Mouse (Mus musculus) heart, postnatal 36 days (tissue): ENCODE measurements around the gene Entpd1. TPM values are rescaled to one million over a fixed set of nuclear protein-coding genes. Genes with fewer than 3 reads are reported as not detected.
"Not testable (repeated sequence)": the region's sequence is repeated elsewhere in the genome, so short reads cannot be mapped to it uniquely, and the experiment has no call there.

Experiments
- DNase-seq, 2 experiments: peaks; one replicate each; pipeline ENCODE4 v3.0.0; 2021 to 2022
- intact Hi-C: fragments of 180-260 bp; cut with DNase I; formaldehyde crosslinking; loops from one replicate; pipeline ENCODE4 v1.15.1; 2025
- total RNA-seq, 2 experiments: library from RNA; stranded (reverse); gene quantifications; 2 replicates each; pipeline ENCODE4 v1.2.3; 2021

Gene Entpd1
- total RNA-seq, 2 experiments from 2014 or later: 25.0 to 33.2 TPM

- DNase-seq: not testable (repeated sequence)
Measured at GRCm38 (mm10) chr19:40621616-40622015, 9.4 kb downstream of the Entpd1 start.

GRCm38 (mm10) chr19:40625935-40626334 lies 13.8 kb downstream of the Entpd1 start:
- intact Hi-C loops: loop anchor here (5.0 kb wide), 1 partner anchor 36 kb away; no protein-coding TSS in a partner anchor
- DNase-seq: no peak

More at GRCm38 (mm10) chr19:40621616-40622015, 9.4 kb downstream of the Entpd1 start:
- intact Hi-C loops: not testable (repeated sequence)

GRCm38 (mm10) chr19:40628950-40629349 lies 16.8 kb downstream of the Entpd1 start:
- intact Hi-C loops: loop anchor here (5.0 kb wide), 1 partner anchor 33 kb away; no protein-coding TSS in a partner anchor
- no peak for DNase-seq

GRCm38 (mm10) chr19:40630096-40630495 lies 17.9 kb downstream of the Entpd1 start:
- DNase-seq: no peak
- intact Hi-C loops: no loop called here

- DNase-seq: no peak
- intact Hi-C loops: no loop called here
Measured at GRCm38 (mm10) chr19:40630606-40631005, 18.4 kb downstream of the Entpd1 start.

- no peak for DNase-seq
- intact Hi-C loops: loop anchor here (2.0 kb wide), 1 partner anchor 15 kb away; no protein-coding TSS in a partner anchor
Measured at GRCm38 (mm10) chr19:40632193-40632592, 20.0 kb downstream of the Entpd1 start.

GRCm38 (mm10) chr19:40632668-40633067 lies 20.5 kb downstream of the Entpd1 start:
- intact Hi-C loops: loop anchor here (2.0 kb wide), 1 partner anchor 14 kb away; no protein-coding TSS in a partner anchor

GRCm38 (mm10) chr19:40633144-40633543 lies 21.0 kb downstream of the Entpd1 start:
- no peak for DNase-seq
- intact Hi-C loops: loop anchor here (2.0 kb wide), 1 partner anchor 14 kb away; no protein-coding TSS in a partner anchor

More at GRCm38 (mm10) chr19:40632668-40633067, 20.5 kb downstream of the Entpd1 start:
- no peak for DNase-seq

- DNase-seq: peak; percentile 40 to 41
- intact Hi-C loops: no loop called here
Measured at GRCm38 (mm10) chr19:40637091-40637490, 24.9 kb downstream of the Entpd1 start.

- intact Hi-C loops: no loop called here
- peak in 1 of 2 experiments; percentile 37 for DNase-seq
Measured at GRCm38 (mm10) chr19:40637601-40638000, 25.4 kb downstream of the Entpd1 start.

- intact Hi-C loops: no loop called here
- DNase-seq: no peak
Measured at GRCm38 (mm10) chr19:40638582-40638981, 26.4 kb downstream of the Entpd1 start.

GRCm38 (mm10) chr19:40639729-40640304 lies 27.7 kb downstream of the Entpd1 start:
- no peak for DNase-seq
- intact Hi-C loops: no loop called here

- intact Hi-C loops: no loop called here
- no peak for DNase-seq
Measured at GRCm38 (mm10) chr19:40640799-40641198, 28.6 kb downstream of the Entpd1 start.

GRCm38 (mm10) chr19:40643846-40644245 lies 31.7 kb downstream of the Entpd1 start:
- no peak for DNase-seq
- intact Hi-C loops: no loop called here

- intact Hi-C loops: loop anchor here (2.0 to 5.0 kb wide), 2 partner anchors 14 to 51 kb away; no protein-coding TSS in a partner anchor
- no peak for DNase-seq
Measured at GRCm38 (mm10) chr19:40646379-40646778, 34.2 kb downstream of the Entpd1 start.

- intact Hi-C loops: loop anchor here (2.0 to 5.0 kb wide), 2 partner anchors 15 to 50 kb away; no protein-coding TSS in a partner anchor
- peak; percentile 34 to 69 for DNase-seq
Measured at GRCm38 (mm10) chr19:40647319-40648158, 35.4 kb downstream of the Entpd1 start.

GRCm38 (mm10) chr19:40650090-40650489 lies 37.9 kb downstream of the Entpd1 start:
- intact Hi-C loops: no loop called here
- DNase-seq: no peak

- DNase-seq: no peak
- intact Hi-C loops: no loop called here
Measured at GRCm38 (mm10) chr19:40656207-40656606, 44.0 kb downstream of the Entpd1 start.

- no peak for DNase-seq
- intact Hi-C loops: no loop called here
Measured at GRCm38 (mm10) chr19:40658281-40658680, 46.1 kb downstream of the Entpd1 start.

- intact Hi-C loops: no loop called here
- no peak for DNase-seq
Measured at GRCm38 (mm10) chr19:40658935-40659334, 46.8 kb downstream of the Entpd1 start.
